Mouse (Mus musculus): ENCODE data around the gene Sipa1.

Sipa1 gene

DNA sequence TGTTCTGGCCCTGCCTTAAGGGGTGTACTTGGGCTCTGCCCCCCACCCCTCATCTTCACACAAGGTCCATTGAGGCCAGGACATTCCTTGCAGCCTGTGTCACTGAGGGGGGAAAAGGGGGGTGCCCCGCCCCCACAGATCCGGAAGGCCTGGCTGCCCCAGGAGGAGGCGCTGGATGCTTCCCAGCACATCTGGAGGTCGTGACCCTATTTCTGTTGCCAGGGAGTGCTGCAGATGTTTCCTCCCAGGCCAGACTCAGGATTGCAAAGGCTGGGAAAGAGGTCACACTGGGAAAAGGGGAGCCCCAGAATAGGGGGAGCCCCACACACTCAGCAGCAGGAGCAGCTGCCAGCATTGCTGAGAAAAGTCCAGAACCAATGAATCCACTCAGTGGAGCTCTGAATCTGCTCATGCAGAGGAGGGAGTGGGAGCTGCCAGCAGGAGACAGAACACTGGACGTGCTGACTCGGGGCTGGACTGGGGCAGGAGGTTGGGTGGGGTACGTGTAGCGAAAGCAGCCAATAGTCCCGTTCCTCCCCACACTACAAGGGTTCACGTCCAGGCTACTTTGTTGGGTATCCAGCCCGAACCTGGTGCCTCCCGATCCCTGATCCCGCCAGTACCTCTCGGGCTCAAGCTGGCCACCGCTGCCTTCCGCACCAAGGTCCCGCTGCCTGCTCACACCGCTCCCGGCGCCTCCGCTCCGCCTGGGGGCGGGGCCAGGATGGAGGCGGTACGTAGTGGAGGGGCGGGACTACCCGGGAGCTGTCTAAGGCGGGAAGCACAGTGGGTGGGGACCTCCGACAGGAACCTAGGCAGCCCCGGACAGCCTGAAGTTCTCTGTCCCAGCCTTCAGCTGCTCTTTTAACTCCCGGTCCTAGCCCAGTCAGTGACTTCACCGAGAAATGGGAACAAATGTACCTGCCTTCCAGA is at the start of gene Sipa1:
TSS of gene Sipa1 (minus strand) at position 727 of the 933 bp plus-strand sequence.
- DNase-seq (ENCODE audit: low read depth, low spot score): peak; percentile 95

DNA sequence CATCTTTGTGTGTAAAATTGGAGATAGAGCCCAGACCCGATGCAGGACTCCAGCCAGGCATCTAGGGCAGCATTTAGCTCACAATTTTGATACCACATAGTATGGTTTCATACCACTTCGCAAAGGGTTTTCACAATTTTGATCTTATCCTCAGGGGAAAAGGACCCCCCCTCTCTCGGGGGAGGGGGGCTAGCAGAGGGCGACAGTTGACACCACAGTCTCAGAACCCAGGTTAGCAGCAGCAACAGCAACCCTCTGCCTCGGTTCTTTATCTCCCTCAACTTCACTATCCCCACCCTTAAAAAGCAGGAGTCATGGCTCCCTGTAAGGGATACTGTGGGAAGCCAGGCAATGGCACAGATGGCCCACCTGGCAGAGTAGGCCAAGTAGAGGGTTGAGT is 49.7 kb upstream of the Sipa1 start:
- DNase-seq (ENCODE audit: low read depth, low spot score): no peak

GRCm38 (mm10) chr19:5711907-5712460 is 48.5 kb upstream of the Sipa1 start:
- no peak for DNase-seq (ENCODE audit: low read depth, low spot score)

DNA sequence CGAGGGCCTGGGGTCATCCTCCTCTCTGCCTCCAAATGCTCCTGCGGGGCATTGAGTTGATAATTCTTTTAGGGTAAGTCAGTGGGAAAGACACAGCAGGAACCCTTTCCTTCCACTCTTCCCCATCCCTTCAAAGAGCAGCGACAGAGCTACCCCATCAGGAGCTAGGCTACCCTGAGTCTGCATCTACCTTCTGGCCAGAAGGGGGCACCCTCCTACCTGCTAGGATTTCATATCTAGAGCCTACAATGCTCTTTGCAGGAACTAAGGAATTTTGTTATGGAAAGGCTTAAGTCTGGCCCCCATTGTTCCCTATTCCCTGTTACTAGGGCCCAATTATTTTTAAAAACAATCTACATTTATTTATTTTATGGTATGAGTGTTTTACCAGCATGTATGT is 47.7 kb upstream of the Sipa1 start:
- DNase-seq (ENCODE audit: low read depth, low spot score): peak; percentile 83

GRCm38 (mm10) chr19:5710581-5710980 is 47.1 kb upstream of the Sipa1 start:
- no peak for DNase-seq (ENCODE audit: low read depth, low spot score)

- DNase-seq (ENCODE audit: low read depth, low spot score): no peak
Measured at GRCm38 (mm10) chr19:5710068-5710467, 46.6 kb upstream of the Sipa1 start.

DNA sequence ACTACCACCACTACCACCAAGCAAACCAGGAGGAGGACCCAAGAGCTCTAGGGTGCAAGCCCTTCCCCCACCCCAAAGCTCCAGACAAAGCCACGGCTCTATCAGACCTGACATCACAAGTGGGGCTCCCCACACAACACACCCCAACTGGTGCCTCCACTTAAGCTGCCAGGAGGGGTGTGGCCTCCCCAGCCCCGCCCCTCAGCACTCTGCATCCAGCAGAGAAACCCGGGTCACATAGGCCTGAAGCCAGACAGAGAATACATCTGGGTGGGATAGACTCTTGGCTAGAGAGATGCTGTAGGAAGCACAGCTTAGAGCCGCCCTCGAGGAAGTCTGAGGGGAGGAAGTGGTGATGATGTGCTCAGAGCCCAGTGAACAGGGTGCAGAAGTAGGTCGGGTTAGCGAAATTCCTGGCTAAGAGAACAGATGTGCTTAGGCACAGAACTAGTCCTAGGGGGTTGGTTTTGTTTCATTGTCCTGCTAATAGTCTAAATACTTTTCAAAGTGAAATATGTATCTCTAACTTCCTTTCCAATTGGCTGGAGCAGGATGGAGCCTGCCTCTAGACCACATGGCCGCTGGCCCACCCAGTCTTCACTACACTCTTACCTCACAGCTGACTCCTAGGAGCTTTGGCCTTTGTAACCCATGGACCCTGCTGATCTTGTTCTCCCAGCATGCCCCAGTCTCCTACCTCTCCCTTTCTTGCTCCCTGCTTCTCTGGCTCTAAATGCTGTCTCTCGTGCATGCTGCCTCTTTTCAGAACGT is 41.5 kb upstream of the Sipa1 start:
- peak; percentile 49 for DNase-seq (ENCODE audit: low read depth, low spot score)

- DNase-seq (ENCODE audit: low read depth, low spot score): no peak
Measured at GRCm38 (mm10) chr19:5704163-5704800, 40.8 kb upstream of the Sipa1 start, which contains the start of gene Kcnk7. Gene Kcnk7, plus strand, starts transcription at chr19:5704367.

DNA sequence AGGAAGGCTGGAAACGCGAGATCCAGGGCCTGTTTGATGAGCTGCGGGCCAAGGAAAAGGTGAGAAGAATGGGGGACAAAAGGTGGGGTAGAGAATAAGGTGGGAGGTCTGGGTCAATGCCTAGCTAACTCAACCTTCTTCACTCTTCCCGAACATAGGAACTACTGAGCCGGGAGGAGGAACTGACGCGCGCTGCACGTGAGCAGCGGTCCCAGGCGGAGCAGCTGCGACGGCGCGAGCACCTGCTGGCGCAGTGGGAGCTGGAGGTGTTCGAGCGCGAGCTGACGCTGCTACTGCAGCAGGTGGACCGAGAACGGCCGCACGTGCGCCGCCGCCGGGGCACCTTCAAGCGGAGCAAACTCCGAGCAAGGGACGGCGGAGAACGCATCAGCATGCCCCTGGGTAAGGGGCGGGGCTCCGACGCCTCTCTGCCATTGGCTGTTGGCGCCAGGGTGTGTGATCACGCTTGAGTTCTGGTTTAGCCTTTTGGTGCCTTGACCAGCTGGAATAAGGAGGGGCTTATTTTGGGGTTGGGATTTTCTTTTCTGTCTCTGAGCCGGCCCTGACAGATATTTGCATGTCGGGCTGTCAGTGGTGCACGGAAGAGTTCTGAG is 32.4 kb upstream of the Sipa1 start:
- DNase-seq (ENCODE audit: low read depth, low spot score): peak; percentile 93

- no peak for DNase-seq (ENCODE audit: low read depth, low spot score)
Measured at GRCm38 (mm10) chr19:5693801-5694200, 30.3 kb upstream of the Sipa1 start.

GRCm38 (mm10) chr19:5692913-5693396 is 29.4 kb upstream of the Sipa1 start:
- no peak for DNase-seq (ENCODE audit: low read depth, low spot score)

GRCm38 (mm10) chr19:5692086-5692912 is 28.8 kb upstream of the Sipa1 start:
- DNase-seq (ENCODE audit: low read depth, low spot score): no peak

DNA sequence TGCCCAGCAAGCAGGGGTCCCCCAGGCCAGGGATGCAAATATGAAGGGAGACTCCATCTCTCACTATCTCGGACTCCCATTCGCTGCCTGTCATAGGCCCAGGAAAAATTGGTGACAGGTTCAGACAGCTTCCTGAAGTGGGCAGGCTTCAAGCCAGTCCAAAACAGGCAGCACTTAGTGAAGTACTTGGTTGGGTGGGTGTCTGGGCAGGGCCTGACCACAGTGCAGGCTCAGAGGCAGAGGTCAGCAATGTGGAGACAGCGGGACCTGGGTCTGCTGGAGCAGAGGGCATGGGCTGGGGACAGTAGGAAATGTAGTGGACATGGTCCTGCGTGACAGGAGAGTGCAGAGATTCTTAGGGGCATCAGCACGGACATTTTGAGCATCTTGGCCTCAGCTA is 28.1 kb upstream of the Sipa1 start:
- DNase-seq (ENCODE audit: low read depth, low spot score): no peak

DNA sequence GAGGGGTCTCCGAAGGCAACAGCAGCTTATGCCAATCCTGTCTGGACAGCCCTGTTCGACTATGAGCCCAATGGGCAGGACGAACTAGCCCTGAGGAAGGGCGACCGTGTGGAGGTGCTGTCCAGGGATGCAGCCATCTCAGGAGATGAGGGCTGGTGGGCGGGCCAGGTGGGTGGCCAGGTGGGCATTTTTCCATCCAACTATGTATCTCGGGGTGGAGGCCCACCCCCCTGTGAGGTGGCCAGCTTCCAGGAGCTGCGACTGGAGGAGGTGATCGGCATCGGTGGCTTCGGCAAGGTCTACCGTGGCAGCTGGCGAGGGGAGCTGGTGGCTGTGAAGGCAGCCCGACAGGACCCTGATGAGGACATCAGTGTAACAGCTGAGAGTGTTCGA is 26.8 kb upstream of the Sipa1 start:
- no peak for DNase-seq (ENCODE audit: low read depth, low spot score)

GRCm38 (mm10) chr19:5689565-5690342 is 26.2 kb upstream of the Sipa1 start:
- peak; percentile 82 for DNase-seq (ENCODE audit: low read depth, low spot score)

- DNase-seq (ENCODE audit: low read depth, low spot score): no peak
Measured at GRCm38 (mm10) chr19:5689088-5689428, 25.6 kb upstream of the Sipa1 start.

DNA sequence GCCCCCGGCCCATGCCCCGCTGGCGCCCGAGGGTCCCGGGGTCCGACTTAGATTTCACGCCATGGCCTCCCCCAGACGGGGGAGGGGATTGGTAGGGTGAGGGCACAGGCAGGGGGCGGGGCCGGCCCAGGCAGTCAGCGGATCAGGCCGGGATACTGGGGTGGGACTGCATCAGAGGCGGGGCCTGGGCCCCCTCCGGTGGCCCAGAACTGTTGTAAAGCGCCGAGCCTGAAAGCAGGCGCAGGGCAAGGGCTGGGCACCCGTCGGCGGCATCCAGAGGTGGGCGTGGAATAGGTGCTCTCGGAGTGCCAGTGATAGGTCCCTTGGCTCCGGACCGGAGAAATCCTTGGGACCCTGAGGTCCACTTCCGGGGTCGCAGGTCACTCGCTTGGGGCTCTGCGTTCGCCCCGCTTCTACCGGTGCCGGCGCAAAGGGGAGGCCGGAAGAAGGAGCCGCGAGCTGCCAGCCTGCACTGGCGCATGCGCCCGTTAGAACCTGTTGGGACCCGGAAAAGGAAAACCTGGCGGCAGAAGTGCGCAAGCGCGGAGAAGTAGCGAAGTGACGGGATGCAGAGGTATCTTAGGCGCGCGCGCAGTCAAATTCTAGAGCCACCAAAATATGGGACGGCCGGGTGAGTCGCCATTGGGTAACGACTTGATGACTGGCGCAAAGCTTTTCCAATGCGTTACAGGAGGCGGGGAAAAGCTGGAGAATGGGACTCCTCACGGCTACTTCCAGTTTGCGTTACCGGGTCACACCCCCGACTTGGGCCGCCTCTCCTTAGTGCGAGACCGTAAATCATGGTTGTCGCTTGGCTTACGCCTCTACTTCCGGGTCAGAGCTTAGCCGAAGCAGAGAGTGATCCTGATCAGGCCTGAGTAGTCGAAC is 24.9 kb upstream of the Sipa1 start, which contains the start of the genes Map3k11 and Pcnx3:
TSS of gene Map3k11 (plus strand) at position 543 of the 888 bp plus-strand sequence.
TSS of gene Pcnx3 (minus strand) at position 709 of the 888 bp plus-strand sequence.
- DNase-seq (ENCODE audit: low read depth, low spot score): peak; percentile 99

DNA sequence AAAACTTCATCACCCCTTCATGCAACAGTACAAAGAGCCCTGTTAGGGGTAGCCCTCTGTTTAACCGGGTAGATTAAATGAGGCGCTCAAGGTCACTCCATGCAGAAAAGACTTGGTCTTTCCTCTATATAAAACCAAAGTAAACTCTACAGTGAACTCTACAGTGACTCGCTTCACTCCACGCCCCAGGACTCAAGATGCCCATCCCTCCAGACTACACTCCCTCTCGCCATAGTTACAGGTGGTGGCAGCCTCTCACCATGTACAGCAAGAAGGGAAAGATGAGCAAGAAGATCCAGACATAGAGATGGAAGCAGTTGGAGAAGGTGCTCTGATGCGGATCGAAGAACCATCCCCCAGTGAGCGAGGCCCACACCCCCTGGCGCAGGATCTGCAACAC is 24.2 kb upstream of the Sipa1 start:
- no peak for DNase-seq (ENCODE audit: low read depth, low spot score)

All from ZHBTc4 (cell line).